21 mouse cellular contexts compared by ENCODE assay signal in the genomic region with DNA sequence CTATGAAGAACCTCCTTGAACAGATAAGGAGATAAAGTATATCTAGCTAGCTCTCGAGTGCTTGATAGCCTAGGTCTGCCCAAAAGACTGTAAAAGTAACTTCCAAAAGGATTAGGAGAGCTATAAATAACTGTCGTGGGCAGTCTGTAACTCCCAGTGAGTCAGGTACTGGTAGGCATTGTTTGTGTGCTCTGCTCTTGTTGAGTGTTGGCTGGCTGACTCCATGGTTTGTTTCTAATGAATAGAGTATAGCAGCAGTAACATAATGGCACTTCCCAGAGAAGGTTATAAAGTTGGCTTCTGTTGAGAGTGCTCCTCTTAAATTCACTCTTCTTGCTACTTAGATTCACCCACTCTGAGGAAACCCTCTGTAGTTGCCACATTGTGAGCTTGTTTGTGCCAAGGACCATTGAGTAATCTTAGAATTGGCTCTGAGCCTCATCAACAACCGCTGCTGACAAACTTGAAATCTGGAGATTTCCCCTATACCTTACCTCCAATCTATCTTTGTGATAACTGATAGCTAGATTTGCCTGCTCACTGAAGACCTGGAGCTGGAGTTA. TPM values are rescaled to one million over a fixed set of nuclear protein-coding genes. Genes with fewer than 3 reads are reported as not detected.
DNase-seq lines count a peak whose midpoint lies in the region; ATAC-seq and TF ChIP-seq lines count a peak whose summit lies in the region.
"Had no signal": no experiment of that assay in that cellular context is flagged by ENCODE, and none has a peak within 500 bp of the region (broad histone marks: within the 10 kb centered on the region; RNA-seq: fewer than 3 reads in every experiment).

No protein-coding gene starts in this region.

- H3K36me3 ChIP-seq in heart, embryonic 13.5 days = peaks cover 94% of the 10 kb centered on the region
- H3K36me3 ChIP-seq in lung, postnatal 0 days (ENCODE audit: insufficient read depth, low read length) = peaks cover 51% of the 10 kb centered on the region
- H3K36me3 ChIP-seq in limb, embryonic 10.5 days = peaks cover 96% of the 10 kb centered on the region

- no peaks in the 10 kb centered on the region for H3K9me3 ChIP-seq in heart, embryonic 13.5 days
- H3K9me3 ChIP-seq in lung, postnatal 0 days (ENCODE audit: low read length) = no peaks in the 10 kb centered on the region
- no peaks in the 10 kb centered on the region for H3K9me3 ChIP-seq in limb, embryonic 10.5 days (replicated peaks)
- H3K9me3 ChIP-seq: embryonic facial prominence, embryonic 13.5 days; forebrain, embryonic 15.5 days; G1E; hindbrain, embryonic 12.5 days; liver, embryonic 12.5 days; lung, embryonic 15.5 days; midbrain, embryonic 12.5 days; neural tube, embryonic 12.5 days had no signal

- DNase-seq in adrenal gland, postnatal 10 days = peak; percentile 36
- no peak for DNase-seq in adrenal gland, adult 8-10 months
- DNase-seq in heart, adult 18-20 months = no peak
- peak; percentile 62 for DNase-seq in lung, postnatal 0 days (ENCODE audit: low spot score)
- DNase-seq in lung, postnatal 10 days = no peak
- no peak for DNase-seq in limb, embryonic 10.5 days (ENCODE audit: low spot score)
- DNase-seq: cerebellum, adult 11-12 months; cerebellum, postnatal 14 days; kidney, adult 8-10 months; kidney, postnatal 25 days; layer of hippocampus, adult 9-11 months; thymus, postnatal 25 days had no signal

- H3K9ac ChIP-seq in heart, embryonic 13.5 days = no peak overlapping the region
- no peak overlapping the region for H3K9ac ChIP-seq in lung, postnatal 0 days (replicated peaks; ENCODE audit: low read depth)
- H3K9ac ChIP-seq: embryonic facial prominence, embryonic 13.5 days; forebrain, embryonic 15.5 days; hindbrain, embryonic 12.5 days; liver, embryonic 12.5 days; lung, embryonic 15.5 days; midbrain, embryonic 12.5 days; neural tube, embryonic 12.5 days had no signal

- peak overlapping the region; percentile 61 for H3K27ac ChIP-seq in heart, embryonic 13.5 days (replicated peaks)
- H3K27ac ChIP-seq in lung, postnatal 0 days (ENCODE audit: low read length) = no peak overlapping the region
- H3K27ac ChIP-seq in limb, embryonic 10.5 days = no peak overlapping the region
- H3K27ac ChIP-seq: embryonic facial prominence, embryonic 13.5 days; forebrain, embryonic 15.5 days; hindbrain, embryonic 12.5 days; liver, embryonic 12.5 days; lung, embryonic 15.5 days; midbrain, embryonic 12.5 days; neural tube, embryonic 12.5 days had no signal

- no peak overlapping the region for H3K4me3 ChIP-seq in heart, embryonic 13.5 days
- no peak overlapping the region for H3K4me3 ChIP-seq in lung, postnatal 0 days (ENCODE audit: low read depth, low read length)
- H3K4me3 ChIP-seq in limb, embryonic 10.5 days = no peak overlapping the region
- H3K4me3 ChIP-seq: embryonic facial prominence, embryonic 13.5 days; forebrain, embryonic 15.5 days; hindbrain, embryonic 12.5 days; liver, embryonic 12.5 days; lung, embryonic 15.5 days; midbrain, embryonic 12.5 days; neural tube, embryonic 12.5 days had no signal

- no peak for ATAC-seq in heart, embryonic 13.5 days (ENCODE audit: extremely low read depth, insufficient number of reproducible peaks, low FRiP score, low TSS enrichment)
- peak; percentile 60 for ATAC-seq in lung, postnatal 0 days
- ATAC-seq: forebrain, embryonic 15.5 days; liver, embryonic 12.5 days had no signal

- H3K4me2 ChIP-seq in heart, embryonic 13.5 days = no peak overlapping the region
- no peak overlapping the region for H3K4me2 ChIP-seq in lung, postnatal 0 days (replicated peaks; ENCODE audit: low read depth, low read length)
- H3K4me2 ChIP-seq: embryonic facial prominence, embryonic 13.5 days; forebrain, embryonic 15.5 days; hindbrain, embryonic 12.5 days; liver, embryonic 12.5 days; lung, embryonic 15.5 days; midbrain, embryonic 12.5 days; neural tube, embryonic 12.5 days had no signal

- WGBS in heart, embryonic 13.5 days = 45% methylated on average over 3 of the region's 3 CpGs
- 63% methylated on average over 3 of the region's 3 CpGs for WGBS in lung, postnatal 0 days
- WGBS in limb, embryonic 10.5 days = 82% methylated on average over 3 of the region's 3 CpGs

- no peaks in the 10 kb centered on the region for H3K27me3 ChIP-seq in heart, embryonic 13.5 days (replicated peaks)
- no peaks in the 10 kb centered on the region for H3K27me3 ChIP-seq in lung, postnatal 0 days (replicated peaks; ENCODE audit: insufficient read depth, low read length)
- no peaks in the 10 kb centered on the region for H3K27me3 ChIP-seq in limb, embryonic 10.5 days (ENCODE audit: low read depth, poor library complexity, severe bottlenecking)
- H3K27me3 ChIP-seq: embryonic facial prominence, embryonic 13.5 days; forebrain, embryonic 15.5 days; hindbrain, embryonic 12.5 days; liver, embryonic 12.5 days; lung, embryonic 15.5 days; midbrain, embryonic 12.5 days; neural tube, embryonic 12.5 days had no signal

- no peak for TF ChIP-seq EP300 in lung, postnatal 0 days (IDR thresholded peaks at IDR 0.05)

- no peak for TF ChIP-seq CTCF in lung, postnatal 0 days (IDR thresholded peaks at IDR 0.05)

- H3K4me1 ChIP-seq in heart, embryonic 13.5 days = peaks cover 20% of the 10 kb centered on the region
- H3K4me1 ChIP-seq in lung, postnatal 0 days (ENCODE audit: insufficient read depth, low read depth, low read length) = peaks cover 5% of the 10 kb centered on the region; the same call in 1 of the 2 replicates
- H3K4me1 ChIP-seq in limb, embryonic 10.5 days = no peaks in the 10 kb centered on the region
- H3K4me1 ChIP-seq: embryonic facial prominence, embryonic 13.5 days; forebrain, embryonic 15.5 days; hindbrain, embryonic 12.5 days; lung, embryonic 15.5 days; midbrain, embryonic 12.5 days; neural tube, embryonic 12.5 days had no signal

RNA-seq across cellular contexts. Expression of a gene that starts 51.6 kb away (rescaled TPM):
- 10 to 100 TPM; 10.2 to 12.8 TPM for total RNA-seq in adrenal gland, postnatal 10 days (2021)
- total RNA-seq in adrenal gland, adult 8-10 months (2022) = 1 to 10 TPM; 1.6 to 5.2 (median 2.4) TPM
- polyA plus RNA-seq in heart, embryonic 13.5 days (2015; fragmentation: Nextera tagmentation; extraction: Ambion mirVana) = 3.4 and 4.6 TPM in 2 replicates
- total RNA-seq in heart, adult 18-20 months (2021) = 1 to 10 TPM; 4.3 to 6.9 TPM
- 4.3 and 5.4 TPM in 2 replicates for polyA plus RNA-seq in lung, postnatal 0 days (2015; fragmentation: Nextera tagmentation; extraction: Ambion mirVana)
- 1.7 and 2.2 TPM in 2 replicates for polyA plus RNA-seq in limb, embryonic 10.5 days (2016; fragmentation: Nextera tagmentation; extraction: Ambion mirVana)

RNA-seq across cellular contexts. Expression of a gene that starts 53.2 kb away (rescaled TPM):
- total RNA-seq in adrenal gland, postnatal 10 days (2021) = 10 to 100 TPM; 43.4 to 49.3 TPM
- total RNA-seq in adrenal gland, adult 8-10 months (2022) = 10 to 100 TPM; 62.7 to 81.0 (median 64.4) TPM
- 19.6 and 19.9 TPM in 2 replicates for polyA plus RNA-seq in heart, embryonic 13.5 days (2015; fragmentation: Nextera tagmentation; extraction: Ambion mirVana)
- 10 to 100 TPM; 41.0 to 41.7 TPM for total RNA-seq in heart, adult 18-20 months (2021)
- 39.0 and 40.3 TPM in 2 replicates for polyA plus RNA-seq in lung, postnatal 0 days (2015; fragmentation: Nextera tagmentation; extraction: Ambion mirVana)
- polyA plus RNA-seq in limb, embryonic 10.5 days (2016; fragmentation: Nextera tagmentation; extraction: Ambion mirVana) = 33.5 and 41.9 TPM in 2 replicates

Comparison
In these comparisons a context has a peak if more than half of its experiments do, and no peak if none do; other contexts are left out.
1. DNase-seq: peak in adrenal gland, postnatal 10 days (single experiment) and lung, postnatal 0 days (single experiment); none in adrenal gland, adult 8-10 months (single experiment), heart, adult 18-20 months (0 of 2), lung, postnatal 10 days (single experiment) and limb, embryonic 10.5 days (single experiment).